Mouse (Mus musculus) neural tube, embryonic 15.5 days (tissue): ENCODE measurements around the gene F2r. TPM values are rescaled to one million over a fixed set of nuclear protein-coding genes. Genes with fewer than 3 reads are reported as not detected.

Experiments used
- ATAC-seq: fragments of 200-750 bp; cut with Nextera tagmentation; 2 replicates; pipeline ENCODE4 v1.8.0; 2017; ENCODE audit warnings: mild to moderate bottlenecking, moderate TSS enrichment, moderate library complexity; ENCODE audit not compliant: low FRiP score
- H3K27ac ChIP-seq: fragments of 300-500 bp; sonication (generic); replicated peaks from 2 replicates; pipeline ENCODE4 v1.5.1; 2015; ENCODE audit warnings: mild to moderate bottlenecking, inconsistent platforms
- H3K27me3 ChIP-seq: fragments of 300-500 bp; sonication (generic); replicated peaks from 2 replicates; pipeline ENCODE4 v1.6.1; 2015; ENCODE audit warnings: inconsistent platforms
- H3K36me3 ChIP-seq: fragments of 300-500 bp; sonication (generic); 2 replicates; pipeline ENCODE4 v1.6.1; 2015; ENCODE audit warnings: inconsistent platforms
- H3K4me1 ChIP-seq: fragments of 300-500 bp; sonication (generic); 2 replicates; pipeline ENCODE4 v1.6.1; 2015; ENCODE audit warnings: inconsistent platforms
- H3K4me2 ChIP-seq: fragments of 300-500 bp; sonication (generic); 2 replicates; pipeline ENCODE4 v1.6.1; 2015; ENCODE audit warnings: inconsistent platforms, mild to moderate bottlenecking, moderate library complexity
- H3K4me3 ChIP-seq: fragments of 300-500 bp; sonication (generic); replicated peaks from 2 replicates; pipeline ENCODE4 v1.5.1; 2015; ENCODE audit warnings: mild to moderate bottlenecking, inconsistent platforms
- H3K9ac ChIP-seq: fragments of 300-500 bp; sonication (generic); replicated peaks from 2 replicates; pipeline ENCODE4 v1.6.1; 2015; ENCODE audit warnings: mild to moderate bottlenecking, inconsistent platforms
- H3K9me3 ChIP-seq: fragments of 300-500 bp; sonication (generic); replicated peaks from 2 replicates; pipeline ENCODE4 v1.6.1; 2016; ENCODE audit warnings: inconsistent platforms
- WGBS: fragments of 180-500 bp; shearing (Covaris S2); methylation state at CpG from one replicate; pipeline ENCODE4 v1.1.7; 2015; ENCODE audit warnings: mixed read lengths; 5-methylcytosine and 5-hydroxymethylcytosine counted together
- polyA plus RNA-seq: library from polyadenylated mRNA; unstranded; fragments of >200 nt; fragmentation: Nextera tagmentation; extraction: Ambion mirVana; gene quantifications from 2 replicates; pipeline ENCODE4 v1.2.1, GENCODE M21; 2015

Gene F2r
- polyA plus RNA-seq, 1 experiment from 2014 or later, result 52.1 TPM

- Histone ChIP-seq H3K4me3 (no peak overlapping the region), H3K9me3 (no peaks in the 10 kb centered on the region), H3K27me3 (no peaks in the 10 kb centered on the region), H3K27ac (no peak overlapping the region), H3K36me3 (no peaks in the 10 kb centered on the region), H3K9ac (no peak overlapping the region), H3K4me1 (peaks cover 6% of the 10 kb centered on the region), H3K4me2 (no peak overlapping the region)
- WGBS, result 78% methylated on average over 11 of the region's 11 CpGs
- ATAC-seq, result no peak
Measured at GRCm38 (mm10) chr13:95553885-95554492, 64.3 kb downstream of the F2r start.

Other genes with a start within 250 kb of the F2r start
- gene Aggf1, start 243.1 kb downstream of the F2r start, polyA plus RNA-seq, result 32.4 and 32.5 TPM in 2 replicates
- 6.5 and 7.5 TPM in 2 replicates for gene Crhbp, start 173.6 kb downstream of the F2r start, polyA plus RNA-seq
- not detected in 2 replicates for gene S100z, start 139.8 kb downstream of the F2r start, polyA plus RNA-seq
- gene F2rl1, start 93.3 kb downstream of the F2r start, polyA plus RNA-seq, result 0.13 and 1.8 TPM in 2 replicates
- 1.9 and 2.1 TPM in 2 replicates for gene F2rl2, start 78.4 kb upstream of the F2r start, polyA plus RNA-seq